Mouse (Mus musculus) left cerebral cortex, postnatal 14 days (tissue): Measurements from ENCODE around the gene Irf7. TPM values are rescaled to one million over a fixed set of nuclear protein-coding genes. Genes with fewer than 3 reads are reported as not detected.

Experiments used
- DNase-seq, 2 experiments: peaks; one replicate each; pipeline ENCODE4 v3.0.0; 2021 to 2022; ENCODE audit warnings: low spot score in 2 of 2, mixed read lengths in 1 of 2
- intact Hi-C: fragments of 180-260 bp; cut with DNase I; formaldehyde crosslinking; loops from one replicate; pipeline ENCODE4 v1.15.1; 2025
- total RNA-seq, 2 experiments: library from RNA; stranded (reverse); gene quantifications; 2 replicates each; pipeline ENCODE4 v1.2.3; 2021

Gene Irf7
- total RNA-seq, 2 experiments from 2014 or later: 1.4 TPM; not detected in 1

- DNase-seq: no peak
- intact Hi-C loops: loop anchor here (2.0 kb wide), 1 partner anchor 135 kb away; no protein-coding TSS in a partner anchor
Measured at GRCm38 (mm10) chr7:141227796-141228195, 38.5 kb downstream of the Irf7 start.

GRCm38 (mm10) chr7:141226535-141226934 is 39.7 kb downstream of the Irf7 start:
- DNase-seq: no peak
- intact Hi-C loops: no loop called here

- intact Hi-C loops: no loop called here
- DNase-seq: no peak
Measured at GRCm38 (mm10) chr7:141222696-141223215, 43.5 kb downstream of the Irf7 start.

GRCm38 (mm10) chr7:141222126-141222467 is 44.2 kb downstream of the Irf7 start:
- no peak for DNase-seq
- intact Hi-C loops: no loop called here

GRCm38 (mm10) chr7:141221249-141222125 is 44.8 kb downstream of the Irf7 start:
- intact Hi-C loops: no loop called here
- peak; percentile 92 to 96 for DNase-seq

- intact Hi-C loops: no loop called here
Measured at GRCm38 (mm10) chr7:141220377-141220776, 45.9 kb downstream of the Irf7 start.

GRCm38 (mm10) chr7:141219558-141220099 is 46.7 kb downstream of the Irf7 start:
- no peak for DNase-seq
- intact Hi-C loops: no loop called here

More at GRCm38 (mm10) chr7:141220377-141220776, 45.9 kb downstream of the Irf7 start:
- no peak for DNase-seq

GRCm38 (mm10) chr7:141218557-141219133 is 47.6 kb downstream of the Irf7 start:
- intact Hi-C loops: no loop called here
- no peak for DNase-seq

GRCm38 (mm10) chr7:141218141-141218540 is 48.1 kb downstream of the Irf7 start:
- no peak for DNase-seq
- intact Hi-C loops: no loop called here

GRCm38 (mm10) chr7:141217343-141218013 is 48.8 kb downstream of the Irf7 start:
- DNase-seq: no peak
- intact Hi-C loops: no loop called here

- intact Hi-C loops: no loop called here
Measured at GRCm38 (mm10) chr7:141216894-141217293, 49.4 kb downstream of the Irf7 start.

GRCm38 (mm10) chr7:141215880-141216733 is 50.2 kb downstream of the Irf7 start:
- intact Hi-C loops: no loop called here

More at GRCm38 (mm10) chr7:141216894-141217293, 49.4 kb downstream of the Irf7 start:
- DNase-seq: no peak

GRCm38 (mm10) chr7:141215101-141215879 is 51.0 kb downstream of the Irf7 start, which contains the start of gene Rassf7:
Rassf7 (plus strand) TSS chr7:141215860.
- intact Hi-C loops: no loop called here
- DNase-seq: peak; percentile 67 to 76

More at GRCm38 (mm10) chr7:141215880-141216733, 50.2 kb downstream of the Irf7 start:
- peak in 1 of 2 experiments; percentile 11 for DNase-seq

GRCm38 (mm10) chr7:141214310-141214709 is 52.0 kb downstream of the Irf7 start:
- intact Hi-C loops: no loop called here
- no peak for DNase-seq

GRCm38 (mm10) chr7:141213605-141214235 is 52.6 kb downstream of the Irf7 start, which contains the start of gene Lmntd2:
Lmntd2 (minus strand) TSS chr7:141214080.
- DNase-seq: no peak
- intact Hi-C loops: no loop called here

- DNase-seq: no peak
- intact Hi-C loops: no loop called here
Measured at GRCm38 (mm10) chr7:141213133-141213532, 53.1 kb downstream of the Irf7 start.
